Mouse (Mus musculus) lung, postnatal 0 days (tissue): ENCODE measurements around the gene Ttc39d.
A peak's percentile ranks its signal among the peaks of the same experiment; 100 is the strongest.

Source experiments
- CTCF ChIP-seq: IDR thresholded peaks from 2 replicates; pipeline ENCODE4 v1.5.1; 2016; ENCODE audit warnings: antibody characterized with exemption, mild to moderate bottlenecking
- EP300 ChIP-seq: IDR thresholded peaks from 2 replicates; pipeline ENCODE4 v1.6.1; 2016; ENCODE audit warnings: antibody characterized with exemption, mild to moderate bottlenecking, control low read depth

GRCm38 (mm10) chr17:80206671-80207581 lies at the start of gene Ttc39d, which contains the start of gene Srsf7:
- TF ChIP-seq EP300 (peak; percentile 36; the same call in 1 of the 2 replicates), CTCF (no peak)
